Mouse (Mus musculus): ENCODE results near the gene Bcl6. TPM values are rescaled to one million over a fixed set of nuclear protein-coding genes. Genes with fewer than 3 reads are reported as not detected.
A peak's percentile ranks its signal among the peaks of the same experiment; 100 is the strongest.

Bcl6 gene
- total RNA-seq, 2 experiments from 2014 or later, result 30.8 to 36.8 TPM

- Histone ChIP-seq H3K27ac (no peak overlapping the region), H3K4me3 (no peak overlapping the region)
- no peak for DNase-seq (ENCODE audit: extremely low spot score in 1 of 2, low spot score in 2 of 2)
- intact Hi-C loops (cut with DNase I), result no loop called here
- TF ChIP-seq CTCF (IDR thresholded peaks at IDR 0.05), result no peak
These were observed 23.4 kb upstream of the Bcl6 start for GRCm38 (mm10) chr16:24012066-24012465.

GRCm38 (mm10) chr16:24011306-24011705 lies 22.7 kb upstream of the Bcl6 start:
- intact Hi-C loops (cut with DNase I), result no loop called here
- DNase-seq (ENCODE audit: extremely low spot score in 1 of 2, low spot score in 2 of 2), result no peak
- Histone ChIP-seq H3K27ac (no peak overlapping the region), H3K4me3 (no peak overlapping the region)
- TF ChIP-seq CTCF (IDR thresholded peaks at IDR 0.05), result no peak

GRCm38 (mm10) chr16:24009891-24010290 lies 21.2 kb upstream of the Bcl6 start:
- intact Hi-C loops (cut with DNase I), result no loop called here
- H3K27ac ChIP-seq, result no peak overlapping the region
- no peak for TF ChIP-seq CTCF (IDR thresholded peaks at IDR 0.05)
- DNase-seq (ENCODE audit: extremely low spot score in 1 of 2, low spot score in 2 of 2), result no peak
- no peak overlapping the region for H3K4me3 ChIP-seq

- H3K27ac ChIP-seq, result no peak overlapping the region
- intact Hi-C loops (cut with DNase I), result no loop called here
- no peak overlapping the region for H3K4me3 ChIP-seq
- DNase-seq (ENCODE audit: extremely low spot score in 1 of 2, low spot score in 2 of 2), result no peak
- TF ChIP-seq CTCF (IDR thresholded peaks at IDR 0.05), result no peak
These were observed 17.3 kb upstream of the Bcl6 start for GRCm38 (mm10) chr16:24005928-24006327.

GRCm38 (mm10) chr16:23997912-23998311 lies 9.3 kb upstream of the Bcl6 start:
- Histone ChIP-seq H3K4me3 (no peak overlapping the region), H3K27ac (no peak overlapping the region)
- no peak for TF ChIP-seq CTCF (IDR thresholded peaks at IDR 0.05)
- intact Hi-C loops (cut with DNase I), result loop anchor here (10.0 kb wide), 1 partner anchor 177 kb away; no protein-coding TSS in a partner anchor
- DNase-seq (ENCODE audit: extremely low spot score in 1 of 2, low spot score in 2 of 2), result no peak

- no peak for TF ChIP-seq CTCF (IDR thresholded peaks at IDR 0.05)
- DNase-seq (ENCODE audit: extremely low spot score in 1 of 2, low spot score in 2 of 2), result no peak
- Histone ChIP-seq H3K27ac (no peak overlapping the region), H3K4me3 (no peak overlapping the region)
- intact Hi-C loops (cut with DNase I), result loop anchor here (10.0 kb wide), 1 partner anchor 178 kb away; no protein-coding TSS in a partner anchor
These were observed 8.6 kb upstream of the Bcl6 start for GRCm38 (mm10) chr16:23997228-23997627.

GRCm38 (mm10) chr16:23996342-23996741 lies 7.7 kb upstream of the Bcl6 start:
- intact Hi-C loops (cut with DNase I), result loop anchor here (10.0 kb wide), 1 partner anchor 178 kb away; no protein-coding TSS in a partner anchor
- Histone ChIP-seq H3K27ac (no peak overlapping the region), H3K4me3 (no peak overlapping the region)
- TF ChIP-seq CTCF (IDR thresholded peaks at IDR 0.05), result no peak
- no peak for DNase-seq (ENCODE audit: extremely low spot score in 1 of 2, low spot score in 2 of 2)

GRCm38 (mm10) chr16:23993351-23994321 lies 5.0 kb upstream of the Bcl6 start:
- no peak for DNase-seq (ENCODE audit: extremely low spot score in 1 of 2, low spot score in 2 of 2)
- Histone ChIP-seq H3K27ac (no peak overlapping the region), H3K4me3 (no peak overlapping the region)
- intact Hi-C loops (cut with DNase I), result loop anchor here (10.0 kb wide), 1 partner anchor 181 kb away; no protein-coding TSS in a partner anchor
- TF ChIP-seq CTCF (IDR thresholded peaks at IDR 0.05), result no peak

- intact Hi-C loops (cut with DNase I), result loop anchor here (10.0 kb wide), 1 partner anchor 183 kb away; no protein-coding TSS in a partner anchor
- H3K4me3 ChIP-seq, result no peak overlapping the region
- no peak for TF ChIP-seq CTCF (IDR thresholded peaks at IDR 0.05)
- H3K27ac ChIP-seq, result no peak overlapping the region
- DNase-seq (ENCODE audit: extremely low spot score in 1 of 2, low spot score in 2 of 2), result no peak
These were observed 3.4 kb upstream of the Bcl6 start for GRCm38 (mm10) chr16:23991846-23992580.

GRCm38 (mm10) chr16:23991170-23991569 lies 2.5 kb upstream of the Bcl6 start:
- intact Hi-C loops (cut with DNase I), result loop anchor here (10.0 kb wide), 1 partner anchor 184 kb away; no protein-coding TSS in a partner anchor
- DNase-seq (ENCODE audit: extremely low spot score in 1 of 2, low spot score in 2 of 2), result peak; percentile 84 to 91
- Histone ChIP-seq H3K4me3 (peak overlapping the region; percentile 78), H3K27ac (peak overlapping the region; percentile 100; the same call in 1 of the 2 replicates)
- peak; percentile 97 for TF ChIP-seq CTCF (IDR thresholded peaks at IDR 0.05)

- intact Hi-C loops (cut with DNase I), result loop anchor here (10.0 kb wide), 1 partner anchor 184 kb away; no protein-coding TSS in a partner anchor
- DNase-seq (ENCODE audit: extremely low spot score in 1 of 2, low spot score in 2 of 2), result no peak
These were observed 1.7 kb upstream of the Bcl6 start for GRCm38 (mm10) chr16:23990161-23990970.

More at GRCm38 (mm10) chr16:23990161-23990970, 1.7 kb upstream of the Bcl6 start:
- no peak for TF ChIP-seq CTCF (IDR thresholded peaks at IDR 0.05)
- peak overlapping the region; percentile 100 for H3K27ac ChIP-seq
- peak overlapping the region; percentile 78 for H3K4me3 ChIP-seq
